Mouse (Mus musculus): ENCODE measurements around the gene Spaca9.

Spaca9 gene

GRCm38 (mm10) chr2:28699361-28700335, at the start of gene Spaca9, which contains the start of gene Ak8:
TSS of gene Spaca9 (minus strand) at chr2:28699727.
TSS of gene Ak8 (plus strand) at chr2:28700164.
- in situ Hi-C loops (cut with MboI, MseI), result no loop called here

GRCm38 (mm10) chr2:28747705-28748104, 48.2 kb upstream of the Spaca9 start:
- in situ Hi-C loops (cut with MboI, MseI), result no loop called here

- in situ Hi-C loops (cut with MboI, MseI), result no loop called here
Observed at GRCm38 (mm10) chr2:28746682-28747332, 47.3 kb upstream of the Spaca9 start.

GRCm38 (mm10) chr2:28742701-28743100, 43.2 kb upstream of the Spaca9 start:
- in situ Hi-C loops (cut with MboI, MseI), result no loop called here

GRCm38 (mm10) chr2:28740159-28740558, 40.6 kb upstream of the Spaca9 start:
- in situ Hi-C loops (cut with MboI, MseI), result no loop called here

GRCm38 (mm10) chr2:28737112-28737511, 37.6 kb upstream of the Spaca9 start:
- in situ Hi-C loops (cut with MboI, MseI), result no loop called here

GRCm38 (mm10) chr2:28730676-28731075, 31.1 kb upstream of the Spaca9 start:
- in situ Hi-C loops (cut with MboI, MseI), result no loop called here

GRCm38 (mm10) chr2:28727786-28728404, 28.4 kb upstream of the Spaca9 start:
- in situ Hi-C loops (cut with MboI, MseI), result no loop called here

GRCm38 (mm10) chr2:28723912-28724311, 24.4 kb upstream of the Spaca9 start:
- in situ Hi-C loops (cut with MboI, MseI), result no loop called here

- in situ Hi-C loops (cut with MboI, MseI), result no loop called here
Observed at GRCm38 (mm10) chr2:28722419-28722818, 22.9 kb upstream of the Spaca9 start.

- in situ Hi-C loops (cut with MboI, MseI), result no loop called here
Observed at GRCm38 (mm10) chr2:28713036-28713435, 13.5 kb upstream of the Spaca9 start.

- in situ Hi-C loops (cut with MboI, MseI), result no loop called here
Observed at GRCm38 (mm10) chr2:28706787-28707186, 7.3 kb upstream of the Spaca9 start.

- in situ Hi-C loops (cut with MboI, MseI), result no loop called here
Observed at GRCm38 (mm10) chr2:28706106-28706636, 6.6 kb upstream of the Spaca9 start.

- in situ Hi-C loops (cut with MboI, MseI), result no loop called here
Observed at GRCm38 (mm10) chr2:28701646-28702262, 2.2 kb upstream of the Spaca9 start.

GRCm38 (mm10) chr2:28698566-28698965, 961 bp downstream of the Spaca9 start:
- in situ Hi-C loops (cut with MboI, MseI), result no loop called here

GRCm38 (mm10) chr2:28692692-28693091, 6.8 kb downstream of the Spaca9 start:
- in situ Hi-C loops (cut with MboI, MseI), result no loop called here

GRCm38 (mm10) chr2:28688431-28688830, 11.1 kb downstream of the Spaca9 start:
- in situ Hi-C loops (cut with MboI, MseI), result no loop called here

- in situ Hi-C loops (cut with MboI, MseI), result no loop called here
Observed at GRCm38 (mm10) chr2:28685895-28686294, 13.6 kb downstream of the Spaca9 start.

GRCm38 (mm10) chr2:28681718-28682117, 17.8 kb downstream of the Spaca9 start:
- in situ Hi-C loops (cut with MboI, MseI), result no loop called here

- in situ Hi-C loops (cut with MboI, MseI), result no loop called here
Observed at GRCm38 (mm10) chr2:28680710-28681109, 18.8 kb downstream of the Spaca9 start.

GRCm38 (mm10) chr2:28676005-28676404, 23.5 kb downstream of the Spaca9 start:
- in situ Hi-C loops (cut with MboI, MseI), result no loop called here

All from T-helper 1 cell (primary cell).